Mouse (Mus musculus) G1E (cell line): ENCODE data around the gene Stx3. TPM values are rescaled to one million over a fixed set of nuclear protein-coding genes. Genes with fewer than 3 reads are reported as not detected.

Experiments used
- ATAC-seq: 2 replicates; pipeline ENCODE4 v1.8.0; 2016; ENCODE audit warnings: mild to moderate bottlenecking; ENCODE audit not compliant: insufficient number of reproducible peaks, poor library complexity, low FRiP score, severe bottlenecking; ENCODE audit errors: extremely low read depth
- DNase-seq: peaks from one replicate; pipeline ENCODE4 v3.0.0; 2012; ENCODE audit warnings: low spot score
- H3K27me3 ChIP-seq: 2 replicates; pipeline ENCODE4 v1.6.1; 2012; ENCODE audit warnings: mild to moderate bottlenecking, low read length, inconsistent platforms; ENCODE audit not compliant: insufficient read depth
- H3K36me3 ChIP-seq: replicated peaks from 2 replicates; pipeline ENCODE3; 2012; ENCODE audit warnings: mild to moderate bottlenecking, inconsistent platforms
- H3K4me1 ChIP-seq: 2 replicates; pipeline ENCODE4 v1.6.1; 2012; ENCODE audit warnings: low read depth, low read length, inconsistent platforms, mixed read lengths; ENCODE audit not compliant: insufficient read depth
- H3K4me3 ChIP-seq: 2 replicates; pipeline ENCODE4 v1.5.1; 2012; ENCODE audit warnings: low read depth, mild to moderate bottlenecking, inconsistent platforms, low read length, moderate library complexity, mixed read lengths
- H3K9me3 ChIP-seq: replicated peaks from 2 replicates; pipeline ENCODE4 v1.6.1; 2012; ENCODE audit warnings: inconsistent platforms
- CTCF ChIP-seq: IDR thresholded peaks from 2 replicates; pipeline ENCODE4 v1.5.1; 2012; ENCODE audit warnings: low read depth, low read length, inconsistent platforms, mixed read lengths
- GATA1 ChIP-seq: IDR thresholded peaks from 2 replicates; pipeline ENCODE4 v1.6.1; 2012; ENCODE audit warnings: borderline replicate concordance, low read length, inconsistent platforms, mixed read lengths
- GATA2 ChIP-seq: IDR thresholded peaks from 2 replicates; pipeline ENCODE4 v1.6.1; 2012; ENCODE audit warnings: low read depth, low read length, inconsistent platforms, borderline replicate concordance
- POLR2AphosphoS5 ChIP-seq: IDR thresholded peaks from 2 replicates; pipeline ENCODE4 v1.6.1; 2012; ENCODE audit warnings: low read depth, low read length, inconsistent platforms; ENCODE audit not compliant: insufficient replicate concordance
- TAL1 ChIP-seq: conservative IDR thresholded peaks from 2 replicates; pipeline ENCODE4 v1.6.1; 2012; ENCODE audit warnings: low read depth, low read length, inconsistent platforms, mixed read lengths
- polyA plus RNA-seq: library from polyadenylated mRNA; stranded (reverse); fragments of >175 nt; gene quantifications from 2 replicates; pipeline ENCODE4 v1.2.3, GENCODE M21; 2012
- total RNA-seq, 2 experiments: library from RNA; stranded (forward) in 1 of 2; stranded (reverse) in 1 of 2; fragments of 200-1000 nt in 1 of 2; fragments of >200 nt in 1 of 2; fragmentation: Nextera tagmentation in 1 of 2; gene quantifications; 2 replicates each; pipeline ENCODE4 v1.2.3; 2014 to 2017

Gene Stx3
- total and polyA plus RNA-seq, 3 experiments, result 1.3 TPM; not detected in 2

DNA sequence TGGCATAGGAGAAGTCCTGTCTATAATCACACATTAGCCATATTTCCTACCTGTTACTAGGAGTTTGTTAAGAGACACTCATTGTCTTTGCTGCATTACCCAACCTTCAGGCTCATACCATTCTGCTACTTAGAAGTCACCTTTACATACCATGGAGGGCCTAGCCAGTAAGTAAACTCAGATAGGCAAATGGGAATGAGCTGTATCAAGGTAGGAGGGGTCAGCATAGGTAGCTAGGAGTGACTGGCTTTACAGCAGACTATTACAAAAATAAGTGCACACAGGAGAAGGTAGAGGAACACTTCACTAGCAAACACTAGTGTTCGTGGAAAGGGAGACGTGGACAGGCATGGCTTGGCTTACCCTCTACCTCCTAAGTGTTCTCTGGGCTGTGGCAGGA lies 71.9 kb downstream of the Stx3 start, which contains the start of gene Gif:
Gene Gif (plus strand): TSS at position 257 of the 400 bp plus-strand sequence.
- H3K9me3 ChIP-seq, result no peaks in the 10 kb centered on the region
- peaks cover 17% of the 10 kb centered on the region for H3K27me3 ChIP-seq
- H3K36me3 ChIP-seq, result no peaks in the 10 kb centered on the region
- TF ChIP-seq GATA2 (no peak), TAL1 (no peak), POLR2AphosphoS5 (no peak), CTCF (no peak), GATA1 (no peak)
- peaks cover 26% of the 10 kb centered on the region for H3K4me1 ChIP-seq
- no peak within 1 kb of the TSS for H3K4me3 ChIP-seq
- DNase-seq, result no peak
- ATAC-seq, result no peak

DNA sequence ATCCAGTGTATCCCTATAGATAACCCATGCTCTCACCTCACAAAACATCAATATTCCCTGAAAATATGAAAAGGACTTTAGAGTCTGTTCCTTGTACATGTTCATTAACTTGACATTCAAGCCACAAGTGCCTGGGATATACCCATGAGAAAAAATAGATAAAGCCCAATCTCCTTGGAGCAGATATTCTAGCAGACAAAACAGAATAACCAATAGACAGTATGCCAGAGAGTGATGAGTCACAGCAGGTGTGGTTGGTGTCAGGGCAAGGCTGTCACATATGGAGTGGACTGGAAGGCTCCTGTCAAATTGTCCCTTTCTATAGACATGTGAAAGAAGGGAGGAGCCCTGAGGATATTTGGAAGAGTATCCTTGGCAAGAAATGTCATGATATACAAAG lies 73.5 kb downstream of the Stx3 start:
- ATAC-seq, result no peak
- H3K9me3 ChIP-seq, result no peaks in the 10 kb centered on the region
- no peak overlapping the region for H3K4me3 ChIP-seq
- DNase-seq, result no peak
- peaks cover 26% of the 10 kb centered on the region for H3K4me1 ChIP-seq
- H3K27me3 ChIP-seq, result peaks cover 17% of the 10 kb centered on the region
- H3K36me3 ChIP-seq, result no peaks in the 10 kb centered on the region
- TF ChIP-seq GATA1 (no peak), CTCF (no peak), TAL1 (no peak), POLR2AphosphoS5 (no peak), GATA2 (no peak)

DNA sequence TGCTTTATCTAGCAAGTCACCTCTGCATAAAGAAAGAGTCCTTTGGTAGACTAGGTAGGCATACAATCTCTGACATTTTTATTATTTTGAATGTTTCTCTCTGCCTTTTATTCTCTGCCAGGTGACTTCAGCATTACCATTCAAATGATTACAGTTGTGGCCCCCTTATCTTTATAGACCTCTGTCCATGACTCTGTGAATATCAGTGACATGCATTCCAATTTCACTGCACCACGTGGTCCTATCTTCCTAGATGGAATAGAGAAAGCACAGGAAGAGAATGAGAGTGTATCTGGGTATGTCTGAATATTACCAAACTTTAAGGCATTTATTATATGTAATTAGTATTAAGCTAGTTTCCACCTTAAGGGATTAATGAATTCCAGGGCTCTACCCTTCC lies 82.7 kb downstream of the Stx3 start:
- DNase-seq (no peak), ATAC-seq (no peak)
- Histone ChIP-seq H3K4me1 (peaks cover 8% of the 10 kb centered on the region), H3K4me3 (no peak overlapping the region), H3K9me3 (no peaks in the 10 kb centered on the region), H3K36me3 (no peaks in the 10 kb centered on the region), H3K27me3 (no peaks in the 10 kb centered on the region)
- TF ChIP-seq GATA1, result no peak
- TF ChIP-seq CTCF, result no peak
- TF ChIP-seq GATA2, result no peak
- TF ChIP-seq POLR2AphosphoS5, result no peak
- TF ChIP-seq TAL1, result no peak

DNA sequence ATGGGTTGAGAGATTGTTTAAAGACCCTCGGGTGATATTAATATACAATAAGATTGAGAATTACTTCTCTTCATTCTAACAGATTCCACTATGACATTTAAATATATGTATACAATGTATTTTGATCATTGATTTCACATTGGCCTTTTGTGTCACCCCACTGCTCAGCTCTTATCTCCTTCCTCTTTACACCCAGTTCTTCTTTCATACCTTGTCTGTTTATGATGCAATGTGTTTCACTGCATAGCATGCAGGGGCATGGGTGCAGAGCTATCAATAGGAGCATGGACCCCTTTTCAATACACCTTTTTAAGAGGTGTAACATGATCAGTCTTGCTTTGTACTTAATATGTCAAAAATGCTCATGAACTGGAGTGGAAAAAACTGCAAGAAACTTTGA lies 88.9 kb downstream of the Stx3 start:
- Histone ChIP-seq H3K27me3 (no peaks in the 10 kb centered on the region), H3K4me3 (no peak overlapping the region), H3K36me3 (no peaks in the 10 kb centered on the region), H3K4me1 (peaks cover 35% of the 10 kb centered on the region), H3K9me3 (no peaks in the 10 kb centered on the region)
- ATAC-seq (no peak), DNase-seq (no peak)
- TF ChIP-seq CTCF (no peak), GATA2 (no peak), POLR2AphosphoS5 (no peak), GATA1 (no peak), TAL1 (no peak)

DNA sequence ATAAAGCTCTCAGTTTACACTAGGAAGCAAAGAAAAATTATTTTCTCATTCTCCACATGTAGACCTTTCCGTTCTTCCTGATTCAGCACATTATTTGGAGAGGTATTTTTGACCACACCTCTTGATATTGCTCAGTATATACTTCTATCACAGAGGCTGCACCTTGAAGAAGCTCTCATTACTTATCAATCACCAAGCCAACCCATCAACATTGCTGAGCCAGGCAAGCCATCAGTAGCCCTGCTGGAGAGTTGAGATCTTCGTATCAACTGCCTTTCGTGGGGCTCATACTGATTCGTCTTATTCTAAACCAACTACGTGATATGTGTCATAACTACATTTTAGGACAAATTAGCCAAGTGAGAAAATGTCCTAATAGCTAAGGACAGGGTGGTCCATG lies 91.9 kb downstream of the Stx3 start:
- no peak for TF ChIP-seq GATA1
- H3K4me3 ChIP-seq, result no peak overlapping the region
- no peaks in the 10 kb centered on the region for H3K36me3 ChIP-seq
- H3K4me1 ChIP-seq, result peaks cover 49% of the 10 kb centered on the region
- ATAC-seq (no peak), DNase-seq (no peak)
- H3K27me3 ChIP-seq, result no peaks in the 10 kb centered on the region
- H3K9me3 ChIP-seq, result no peaks in the 10 kb centered on the region

DNA sequence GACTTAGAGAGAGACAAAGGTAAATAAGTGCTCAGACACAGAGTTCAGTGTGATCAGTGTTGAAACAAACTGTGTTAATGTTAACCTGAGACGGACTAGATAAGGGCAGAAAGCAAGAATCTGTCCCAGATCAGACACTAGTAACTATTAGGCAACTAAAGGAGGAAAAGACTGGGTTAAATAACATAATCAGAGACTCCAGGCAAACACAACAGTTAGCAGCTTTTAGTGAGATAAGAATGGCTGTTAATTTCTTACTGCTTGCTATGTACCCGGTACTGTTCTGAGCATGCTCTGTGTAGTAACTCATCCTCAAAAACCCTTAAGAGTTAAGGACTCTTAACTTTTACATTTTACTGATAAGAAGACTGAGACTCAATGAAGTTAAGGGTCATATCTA lies 93.3 kb downstream of the Stx3 start:
- peak; percentile 66 for TF ChIP-seq TAL1
- TF ChIP-seq GATA1, result no peak
- Histone ChIP-seq H3K36me3 (no peaks in the 10 kb centered on the region), H3K9me3 (no peaks in the 10 kb centered on the region), H3K4me3 (no peak overlapping the region), H3K27me3 (no peaks in the 10 kb centered on the region), H3K4me1 (peaks cover 57% of the 10 kb centered on the region)
- DNase-seq (no peak), ATAC-seq (peak; percentile 93)

Other genes starting within 250 kb of the Stx3 start
- gene Ms4a6d, start 214.6 kb downstream of the Stx3 start, total RNA-seq (2014; fragmentation: Nextera tagmentation), result 1.4 TPM in 1 of 2 replicates, not detected in the other
- 2.2 and 3.1 TPM in 2 replicates for gene Ms4a6d, start 214.6 kb downstream of the Stx3 start, total RNA-seq (2017)
- gene Ms4a6d, start 214.6 kb downstream of the Stx3 start, polyA plus RNA-seq, result 0.05 TPM in 1 of 2 replicates, not detected in the other
- gene Ms4a2, start 195.7 kb downstream of the Stx3 start, total RNA-seq (2014; fragmentation: Nextera tagmentation), result 1.3 and 1.4 TPM in 2 replicates
- 19.1 and 20.6 TPM in 2 replicates for gene Ms4a2, start 195.7 kb downstream of the Stx3 start, total RNA-seq (2017)
- gene Ms4a2, start 195.7 kb downstream of the Stx3 start, polyA plus RNA-seq, result 0.03 TPM in 1 of 2 replicates, not detected in the other
- not detected in 2 replicates for gene Ms4a3, start 178.6 kb downstream of the Stx3 start, total RNA-seq (2014; fragmentation: Nextera tagmentation)
- gene Ms4a3, start 178.6 kb downstream of the Stx3 start, total RNA-seq (2017), result 0.35 TPM in 1 of 2 replicates, not detected in the other
- not detected in 2 replicates for gene Ms4a3, start 178.6 kb downstream of the Stx3 start, polyA plus RNA-seq
- gene Oosp2, start 158.8 kb downstream of the Stx3 start, total RNA-seq (2014; fragmentation: Nextera tagmentation), result not detected in 2 replicates
- gene Oosp2, start 158.8 kb downstream of the Stx3 start, total RNA-seq (2017), result not detected in 2 replicates
- not detected in 2 replicates for gene Oosp2, start 158.8 kb downstream of the Stx3 start, polyA plus RNA-seq
- not detected in 2 replicates for gene Oosp1, start 128.3 kb downstream of the Stx3 start, total RNA-seq (2014; fragmentation: Nextera tagmentation)
- gene Oosp1, start 128.3 kb downstream of the Stx3 start, total RNA-seq (2017), result 0.11 TPM in 1 of 2 replicates, not detected in the other
- gene Oosp1, start 128.3 kb downstream of the Stx3 start, polyA plus RNA-seq, result not detected in 2 replicates
- gene Oosp3, start 122.3 kb downstream of the Stx3 start, total RNA-seq (2014; fragmentation: Nextera tagmentation), result not detected in 2 replicates
- gene Oosp3, start 122.3 kb downstream of the Stx3 start, total RNA-seq (2017), result not detected in 2 replicates
- not detected in 2 replicates for gene Oosp3, start 122.3 kb downstream of the Stx3 start, polyA plus RNA-seq
- not detected in 2 replicates for gene Gif, start 71.8 kb downstream of the Stx3 start, total RNA-seq (2014; fragmentation: Nextera tagmentation)
- 0.06 TPM in 1 of 2 replicates, not detected in the other for gene Gif, start 71.8 kb downstream of the Stx3 start, total RNA-seq (2017)
- not detected in 2 replicates for gene Gif, start 71.8 kb downstream of the Stx3 start, polyA plus RNA-seq
- 42.2 and 53.1 TPM in 2 replicates for gene Mrpl16, start 49.0 kb downstream of the Stx3 start, total RNA-seq (2014; fragmentation: Nextera tagmentation)
- gene Mrpl16, start 49.0 kb downstream of the Stx3 start, total RNA-seq (2017), result 68.5 and 91.4 TPM in 2 replicates
- gene Mrpl16, start 49.0 kb downstream of the Stx3 start, polyA plus RNA-seq, result 10.1 and 27.1 TPM in 2 replicates
- gene Olfr1417, start 19.8 kb upstream of the Stx3 start, total RNA-seq (2014; fragmentation: Nextera tagmentation), result not detected in 2 replicates
- 0.05 and 0.29 TPM in 2 replicates for gene Olfr1417, start 19.8 kb upstream of the Stx3 start, total RNA-seq (2017)
- gene Olfr1417, start 19.8 kb upstream of the Stx3 start, polyA plus RNA-seq, result not detected in 2 replicates
- gene Olfr1418, start 41.7 kb upstream of the Stx3 start, total RNA-seq (2014; fragmentation: Nextera tagmentation), result not detected in 2 replicates
- gene Olfr1418, start 41.7 kb upstream of the Stx3 start, total RNA-seq (2017), result 0.11 and 0.17 TPM in 2 replicates
- gene Olfr1418, start 41.7 kb upstream of the Stx3 start, polyA plus RNA-seq, result not detected in 2 replicates
- gene Olfr1419, start 55.7 kb upstream of the Stx3 start, total RNA-seq (2014; fragmentation: Nextera tagmentation), result not detected in 2 replicates
- 0.22 TPM in 1 of 2 replicates, not detected in the other for gene Olfr1419, start 55.7 kb upstream of the Stx3 start, total RNA-seq (2017)
- gene Olfr1419, start 55.7 kb upstream of the Stx3 start, polyA plus RNA-seq, result not detected in 2 replicates
- gene Olfr1420, start 67.2 kb upstream of the Stx3 start, total RNA-seq (2014; fragmentation: Nextera tagmentation), result not detected in 2 replicates
- gene Olfr1420, start 67.2 kb upstream of the Stx3 start, total RNA-seq (2017), result 0.17 and 0.38 TPM in 2 replicates
- gene Olfr1420, start 67.2 kb upstream of the Stx3 start, polyA plus RNA-seq, result not detected in 2 replicates
- gene Patl1, start 93.0 kb upstream of the Stx3 start, total RNA-seq (2014; fragmentation: Nextera tagmentation), result 59.4 and 65.8 TPM in 2 replicates
- gene Patl1, start 93.0 kb upstream of the Stx3 start, total RNA-seq (2017), result 19.0 and 20.4 TPM in 2 replicates
- gene Patl1, start 93.0 kb upstream of the Stx3 start, polyA plus RNA-seq, result 15.8 and 17.7 TPM in 2 replicates
- gene Osbp, start 146.5 kb upstream of the Stx3 start, total RNA-seq (2014; fragmentation: Nextera tagmentation), result 44.8 and 50.4 TPM in 2 replicates
- 28.9 and 32.1 TPM in 2 replicates for gene Osbp, start 146.5 kb upstream of the Stx3 start, total RNA-seq (2017)
- 10.2 and 12.2 TPM in 2 replicates for gene Osbp, start 146.5 kb upstream of the Stx3 start, polyA plus RNA-seq
- gene Olfr1423, start 221.9 kb upstream of the Stx3 start, total RNA-seq (2014; fragmentation: Nextera tagmentation), result not detected in 2 replicates
- gene Olfr1423, start 221.9 kb upstream of the Stx3 start, total RNA-seq (2017), result 0.05 and 0.12 TPM in 2 replicates
- not detected in 2 replicates for gene Olfr1423, start 221.9 kb upstream of the Stx3 start, polyA plus RNA-seq
- gene Olfr1424, start 243.3 kb upstream of the Stx3 start, total RNA-seq (2014; fragmentation: Nextera tagmentation), result not detected in 2 replicates
- not detected in 2 replicates for gene Olfr1424, start 243.3 kb upstream of the Stx3 start, total RNA-seq (2017)
- not detected in 2 replicates for gene Olfr1424, start 243.3 kb upstream of the Stx3 start, polyA plus RNA-seq